ENCODE assay signal across 10 mouse cellular contexts in genomic region chr8:121695585-121696184, GRCm38 (mm10). TPM values are rescaled to one million over a fixed set of nuclear protein-coding genes. Genes with fewer than 3 reads are reported as not detected.
DNase-seq lines count a peak whose midpoint lies in the region; ATAC-seq lines count a peak whose summit lies in the region.
"Had no signal": no experiment of that assay in that cellular context is flagged by ENCODE, and none has a peak within 500 bp of the region (broad histone marks: within the 10 kb centered on the region; RNA-seq: fewer than 3 reads in every experiment).

No protein-coding gene starts in this region.

- WGBS in heart, embryonic 10.5 days, result 73% methylated on average over 6 of the region's 6 CpGs
- 75% methylated on average over 6 of the region's 6 CpGs for WGBS in intestine, embryonic 16.5 days

- no peaks in the 10 kb centered on the region for H3K9me3 ChIP-seq in heart, embryonic 10.5 days
- H3K9me3 ChIP-seq in intestine, embryonic 16.5 days (ENCODE audit: control insufficient read depth, low read length), result no peaks in the 10 kb centered on the region

- ATAC-seq in intestine, embryonic 16.5 days, result no peak
- ATAC-seq: forebrain, postnatal 0 days had no signal

- no peak overlapping the region for H3K9ac ChIP-seq in intestine, embryonic 16.5 days (ENCODE audit: low read depth, low read length)
- H3K9ac ChIP-seq: forebrain, postnatal 0 days had no signal

- no peak overlapping the region for H3K4me3 ChIP-seq in heart, embryonic 10.5 days
- H3K4me3 ChIP-seq in intestine, embryonic 16.5 days (ENCODE audit: low read length), result no peak overlapping the region

- H3K27ac ChIP-seq in heart, embryonic 10.5 days, result no peak overlapping the region
- no peak overlapping the region for H3K27ac ChIP-seq in intestine, embryonic 16.5 days (ENCODE audit: low read length)
- H3K27ac ChIP-seq: macrophage had no signal

- no peaks in the 10 kb centered on the region for H3K27me3 ChIP-seq in heart, embryonic 10.5 days (ENCODE audit: insufficient read depth, poor library complexity, severe bottlenecking)
- H3K27me3 ChIP-seq in intestine, embryonic 16.5 days (replicated peaks; ENCODE audit: control insufficient read depth, insufficient read depth, low read length), result no peaks in the 10 kb centered on the region

- DNase-seq in heart, adult 18-20 months, result peak; percentile 85 to 90
- no peak for DNase-seq in heart, embryonic 10.5 days (ENCODE audit: low spot score)
- peak; percentile 78 for DNase-seq in NIH3T3 (ENCODE audit: low read depth)
- DNase-seq in gastrocnemius, postnatal 14 days, result peak; percentile 80
- DNase-seq in lung, adult 18-20 months, result peak; percentile 84 to 88
- DNase-seq in layer of hippocampus, adult 11-12 months (ENCODE audit: low spot score), result no peak
- DNase-seq in right cerebral cortex, postnatal 25 days, result no peak
- DNase-seq: forebrain, postnatal 0 days had no signal

- intact Hi-C loops in gastrocnemius, postnatal 14 days (cut with DNase I; ENCODE audit: low total_unique reads), result no loop called here

- H3K36me3 ChIP-seq in heart, embryonic 10.5 days, result no peaks in the 10 kb centered on the region
- H3K36me3 ChIP-seq in intestine, embryonic 16.5 days (ENCODE audit: control insufficient read depth, insufficient read depth, low read length), result no peaks in the 10 kb centered on the region

- no peak overlapping the region for H3K4me2 ChIP-seq in intestine, embryonic 16.5 days (ENCODE audit: low read depth, low read length)

- H3K4me1 ChIP-seq in heart, embryonic 10.5 days, result peaks cover 24% of the 10 kb centered on the region
- peaks cover 8% of the 10 kb centered on the region; the same call in 1 of the 2 replicates for H3K4me1 ChIP-seq in intestine, embryonic 16.5 days (ENCODE audit: control insufficient read depth, insufficient read depth, low read length)

RNA-seq across cellular contexts. Expression of gene Jph3, which starts 33.7 kb away (rescaled TPM):
- total RNA-seq in heart, adult 18-20 months (2021), result under 1 TPM in 1 of 2 experiments, not detected in 1; 0.12 TPM
- polyA plus RNA-seq in heart, embryonic 10.5 days (2016; fragmentation: Nextera tagmentation; extraction: Ambion mirVana), result 0.74 and 1.4 TPM in 2 replicates
- under 1 TPM in 1 of 2 experiments, not detected in 1; 0.09 TPM for total RNA-seq in gastrocnemius, postnatal 14 days (2021)
- polyA plus RNA-seq in intestine, embryonic 16.5 days (2015; fragmentation: Nextera tagmentation; extraction: Ambion mirVana), result 2.8 and 3.3 TPM in 2 replicates

RNA-seq across cellular contexts. Expression of gene Zcchc14, which starts 43.0 kb away (rescaled TPM):
- total RNA-seq in heart, adult 18-20 months (2021), result 10 to 100 TPM; 23.3 to 26.5 TPM
- polyA plus RNA-seq in heart, embryonic 10.5 days (2016; fragmentation: Nextera tagmentation; extraction: Ambion mirVana), result 7.8 and 10.9 TPM in 2 replicates
- total RNA-seq in gastrocnemius, postnatal 14 days (2021), result 10 to 100 TPM; 19.8 to 20.4 TPM
- 7.7 and 9.5 TPM in 2 replicates for polyA plus RNA-seq in intestine, embryonic 16.5 days (2015; fragmentation: Nextera tagmentation; extraction: Ambion mirVana)

Comparison
In these comparisons a context has a peak if more than half of its experiments do, and no peak if none do; other contexts are left out.
1. DNase-seq: peak in heart, adult 18-20 months (2 of 2), NIH3T3 (single experiment), gastrocnemius, postnatal 14 days (single experiment) and lung, adult 18-20 months (2 of 2); none in heart, embryonic 10.5 days (single experiment), layer of hippocampus, adult 11-12 months (single experiment) and right cerebral cortex, postnatal 25 days (single experiment).